Mouse (Mus musculus) 416B (cell line): Measurements from ENCODE around the gene Gm49361.
"Not testable (repeated sequence)": the region's sequence is repeated elsewhere in the genome, so short reads cannot be mapped to it uniquely, and the experiment has no call there.

Experiments
- DNase-seq: peaks from one replicate; pipeline ENCODE4 v3.0.0; 2011; ENCODE audit warnings: low read depth

Gm49361 gene

DNA sequence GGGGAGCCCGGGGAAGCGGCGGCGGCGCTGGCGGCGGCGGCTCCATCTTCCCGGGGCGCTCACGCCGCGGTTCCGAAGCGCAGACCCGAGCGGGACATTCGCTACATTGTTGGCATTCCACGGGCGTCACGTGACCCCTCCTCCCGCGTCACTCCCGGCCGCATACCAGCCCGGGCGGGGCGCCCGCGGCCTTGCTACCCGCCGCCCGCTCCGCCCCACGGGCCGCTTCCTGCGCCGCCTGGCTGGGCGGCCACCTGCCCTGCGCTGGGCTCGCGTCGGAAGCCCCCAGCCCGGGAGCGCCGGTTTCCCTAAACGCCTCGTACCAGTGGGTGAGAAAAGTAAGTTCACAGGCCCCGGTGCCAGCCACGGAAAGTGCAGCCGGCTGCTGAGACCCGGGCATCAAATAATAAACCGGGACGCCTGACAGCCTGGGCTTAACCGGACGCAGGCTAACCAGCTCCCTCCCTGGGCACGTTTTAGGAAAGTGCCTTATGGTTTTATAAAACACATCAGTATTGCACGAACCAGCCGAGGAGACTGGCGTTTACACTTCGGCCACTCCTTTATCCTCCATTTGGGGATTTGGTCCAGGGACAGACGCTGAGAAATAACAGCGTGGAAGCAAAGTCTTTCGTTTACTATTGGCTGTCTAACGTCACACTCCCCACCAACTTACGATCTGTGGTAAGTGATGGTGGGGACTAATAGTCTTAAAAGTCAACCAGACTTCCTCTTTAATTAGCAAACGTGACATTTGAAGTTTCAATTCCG lies at the start of gene Gm49361:
TSS of gene Gm49361 (minus strand) at position 103 of the 771 bp plus-strand sequence.
- peak; percentile 67 for DNase-seq

DNA sequence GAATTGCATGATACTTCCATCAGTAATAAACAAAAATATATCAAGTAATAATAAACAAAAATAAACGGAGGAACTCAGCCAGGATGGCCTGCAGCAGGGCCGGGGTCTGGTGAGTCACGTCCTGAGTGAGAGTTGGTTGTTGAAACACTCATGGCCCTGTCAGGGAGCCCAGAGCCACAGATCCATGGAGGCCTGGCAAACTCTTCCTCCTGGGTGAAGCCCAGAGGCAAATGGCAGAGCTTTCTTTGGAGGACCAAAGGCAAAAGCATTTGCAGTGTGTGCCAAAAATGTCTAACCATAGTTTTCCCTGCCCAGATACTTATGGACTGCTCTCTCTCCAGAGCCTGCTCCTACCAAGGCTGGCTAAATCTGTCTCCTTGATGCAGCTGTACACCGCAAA lies 45.3 kb upstream of the Gm49361 start:
- DNase-seq = no peak

DNA sequence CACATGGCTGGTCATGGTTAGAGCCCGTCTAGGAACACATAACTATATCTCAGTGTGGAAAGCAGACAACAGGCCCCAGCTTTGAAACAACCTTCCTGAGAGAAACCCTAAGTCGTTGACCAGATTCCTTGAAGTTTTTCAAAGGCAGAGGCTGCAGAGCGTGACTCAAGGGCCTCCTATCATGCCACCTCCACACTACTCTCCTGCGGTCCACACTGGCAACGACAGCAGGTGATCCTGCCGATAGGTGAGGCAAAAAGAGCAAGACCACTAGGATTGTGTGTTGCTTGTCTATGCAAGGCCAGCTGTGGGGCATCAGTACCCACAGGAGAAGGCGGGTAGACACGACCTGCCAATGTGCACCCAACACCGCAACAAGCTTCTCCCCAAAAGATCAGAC lies 43.9 kb upstream of the Gm49361 start:
- no peak for DNase-seq

DNA sequence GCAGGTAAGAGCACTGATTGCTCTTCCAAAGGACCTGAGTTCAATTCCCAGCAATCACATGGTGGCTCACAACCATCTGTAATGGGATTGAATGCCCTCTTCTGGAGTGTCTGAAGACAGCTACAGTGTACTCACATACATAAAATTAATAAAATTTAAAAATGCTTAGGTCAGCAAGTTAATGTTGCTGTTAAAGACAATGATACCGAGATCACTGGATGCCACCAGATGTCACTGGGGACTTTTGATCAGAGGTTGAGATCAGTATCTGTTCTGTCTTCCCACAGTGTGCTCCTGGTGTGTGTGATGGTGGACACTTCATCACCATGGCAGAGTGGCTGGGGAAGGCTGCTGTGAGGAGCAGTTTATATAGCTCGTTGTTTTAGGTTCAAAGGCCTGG lies 43.4 kb upstream of the Gm49361 start:
- DNase-seq = no peak

DNA sequence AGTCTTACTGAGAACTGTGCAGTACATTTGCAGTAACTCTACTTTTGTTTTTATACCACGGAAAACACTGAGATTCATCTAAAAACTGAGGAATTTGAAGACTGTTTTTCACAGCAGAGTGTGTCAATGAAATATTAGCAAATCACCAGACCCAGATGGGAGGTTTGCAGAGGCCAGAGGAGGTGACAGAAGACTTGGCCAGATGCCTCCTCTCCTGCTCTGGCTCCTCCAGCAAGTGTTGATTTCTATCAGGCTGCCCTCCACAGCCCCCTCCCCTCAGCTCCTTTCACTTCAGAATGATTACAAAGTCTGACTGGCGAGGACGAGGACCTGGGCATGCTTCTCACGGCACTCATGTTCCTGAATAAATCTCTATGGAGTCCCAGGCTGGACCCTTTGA lies 41.5 kb upstream of the Gm49361 start:
- DNase-seq = no peak

DNA sequence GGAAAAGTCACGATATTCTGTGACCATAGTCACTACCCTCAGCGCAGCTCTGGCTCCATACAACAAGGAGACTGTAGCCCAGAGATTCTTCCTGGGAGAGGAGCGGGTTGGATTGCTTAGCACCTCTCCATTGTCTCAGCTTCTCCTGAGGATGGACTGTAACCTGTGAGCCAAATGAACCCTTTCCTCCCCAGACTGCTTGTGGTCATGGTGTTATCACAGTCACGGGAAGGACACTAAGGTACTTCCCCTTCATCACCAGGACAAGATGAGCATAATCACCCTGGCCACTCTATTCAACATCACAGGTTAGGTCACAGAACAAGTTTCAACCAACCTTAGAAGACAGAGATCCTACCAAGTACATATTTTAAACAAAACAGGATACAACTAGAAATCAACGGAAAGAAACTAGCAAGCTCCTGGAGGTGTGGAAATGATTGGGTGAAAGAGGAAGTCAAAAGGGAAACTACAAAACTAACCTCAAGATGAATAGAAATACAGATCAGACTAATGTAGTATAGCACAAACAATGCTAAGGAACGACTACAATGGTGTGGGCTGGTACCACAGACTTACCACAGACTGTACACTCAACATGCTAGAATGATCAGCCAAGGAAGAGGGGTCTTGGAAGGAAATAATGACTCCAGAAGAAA lies 26.4 kb upstream of the Gm49361 start:
- peak; percentile 62 for DNase-seq

DNA sequence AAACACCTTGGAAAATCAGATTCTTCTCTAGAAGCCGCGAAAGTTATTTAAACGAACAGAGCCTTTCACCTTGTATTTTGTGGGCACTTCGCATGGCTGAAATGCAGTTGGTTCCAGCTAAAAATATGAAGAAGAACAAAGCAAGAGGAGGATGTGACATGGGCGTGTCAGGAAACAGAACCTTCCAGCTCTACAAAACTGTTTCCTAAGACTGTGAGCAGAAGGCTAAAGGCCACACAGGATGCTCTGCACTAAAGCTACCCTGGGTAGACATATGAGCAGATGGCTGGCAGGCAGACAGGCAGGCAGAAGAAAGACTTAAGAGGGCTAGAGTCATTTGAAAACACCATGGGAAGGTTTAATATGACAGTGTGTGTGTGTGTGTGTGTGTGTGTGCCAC lies 23.2 kb upstream of the Gm49361 start:
- peak; percentile 78 for DNase-seq

DNA sequence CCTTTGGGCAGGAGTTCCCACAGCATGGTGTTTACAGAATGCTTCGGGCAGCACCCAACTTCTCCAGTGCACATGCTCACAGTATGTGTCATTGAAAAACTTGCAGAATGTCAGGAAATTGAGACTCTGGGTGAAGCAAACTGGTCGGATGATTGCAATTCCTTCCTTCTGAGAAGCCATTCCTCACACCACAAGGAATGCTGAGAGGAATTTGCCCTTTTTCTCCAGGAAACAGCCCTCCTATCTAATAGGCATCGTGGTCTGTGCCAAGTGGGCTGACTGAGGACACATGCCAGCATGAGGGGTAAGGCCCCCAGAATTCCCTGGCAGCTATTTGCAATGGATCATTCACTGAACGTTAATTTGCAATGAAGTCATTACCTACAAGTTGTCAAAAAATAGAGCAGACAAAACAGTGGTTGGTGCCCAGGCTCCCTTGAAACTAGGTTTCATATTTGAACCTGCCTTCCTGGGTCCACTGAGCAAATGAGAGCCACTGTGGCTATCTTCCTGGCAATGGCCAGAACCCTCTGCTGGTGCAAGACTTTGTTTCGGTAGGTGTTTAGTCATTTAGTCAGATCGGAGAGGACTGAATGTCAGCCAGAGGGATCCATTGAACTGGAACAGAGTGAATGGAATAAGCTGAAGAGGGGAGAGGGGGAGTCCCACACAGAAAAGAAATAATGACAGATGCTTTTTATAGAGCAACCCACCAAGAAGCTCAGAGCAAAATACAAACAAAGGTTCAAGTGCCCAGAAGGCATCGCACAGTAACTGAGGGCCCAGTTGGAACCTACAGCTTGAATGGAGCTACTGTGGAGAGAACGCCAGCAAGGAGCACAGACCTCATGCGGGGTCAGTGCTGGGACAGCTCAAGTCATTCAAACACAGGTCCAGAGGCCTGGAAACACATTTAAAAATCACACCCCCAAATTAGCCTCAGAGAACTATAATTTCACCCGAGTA lies 14.8 kb upstream of the Gm49361 start:
- no peak for DNase-seq

DNA sequence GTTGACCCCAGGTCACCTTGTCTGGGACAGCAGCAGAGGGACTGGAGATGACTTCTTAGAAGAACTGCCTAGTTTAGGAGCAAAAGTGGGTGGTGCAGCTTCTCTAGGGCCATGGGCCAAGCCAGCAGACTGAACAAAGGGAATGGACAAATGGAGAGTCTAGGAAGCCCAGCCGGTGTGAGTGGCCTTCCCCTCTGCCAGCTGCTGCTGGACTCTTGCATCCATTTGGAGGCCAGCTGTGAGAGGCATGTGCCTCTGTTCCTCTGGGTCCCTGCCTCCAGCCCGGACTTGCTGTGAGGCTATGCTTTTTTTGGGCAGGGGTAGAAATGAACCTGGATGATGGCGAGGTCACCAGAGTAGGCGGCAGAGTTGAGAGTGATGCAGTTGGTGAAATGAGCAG lies 12.3 kb upstream of the Gm49361 start, which contains the start of gene Lats2:
TSS of gene Lats2 (minus strand) at position 152 of the 400 bp plus-strand sequence.
- DNase-seq = no peak

DNA sequence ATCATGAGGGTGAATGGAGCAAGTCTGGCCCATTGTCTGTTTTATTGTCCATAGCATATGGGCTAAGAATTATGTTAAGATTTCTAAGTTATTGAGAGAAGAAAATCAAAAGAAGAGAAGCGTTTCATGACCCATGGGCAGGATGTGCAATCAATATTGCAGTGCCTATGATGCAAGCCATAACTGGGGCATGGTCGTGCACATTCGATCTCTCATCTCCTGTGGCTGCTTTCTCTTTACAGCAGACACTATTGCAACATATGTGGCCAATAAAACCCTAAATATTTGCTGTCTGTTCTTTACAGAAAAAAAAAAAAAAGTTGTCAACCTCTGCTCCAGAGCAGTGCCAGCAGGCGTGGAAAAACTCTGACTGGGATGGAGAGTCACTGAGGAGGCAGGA lies 10.2 kb upstream of the Gm49361 start:
- peak; percentile 53 for DNase-seq

DNA sequence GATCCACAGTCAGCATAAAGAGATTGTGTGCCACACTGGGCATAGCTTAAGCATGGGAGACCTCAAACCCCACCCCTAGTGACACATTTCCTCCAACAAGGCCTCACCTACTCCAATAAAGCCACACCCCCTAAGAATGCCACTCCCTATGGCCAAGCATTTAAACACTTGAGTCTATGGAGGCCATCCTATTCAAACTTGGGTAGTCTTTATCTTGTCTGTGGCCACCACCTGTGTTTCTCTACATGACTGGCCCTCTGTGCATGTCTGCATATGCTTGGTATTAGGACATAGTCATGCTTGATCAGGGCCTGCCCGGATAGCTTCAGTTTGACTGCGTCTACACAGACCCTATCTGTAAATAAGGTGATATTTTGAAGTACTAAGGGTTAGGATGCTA lies 9.8 kb upstream of the Gm49361 start:
- DNase-seq = peak; percentile 15

DNA sequence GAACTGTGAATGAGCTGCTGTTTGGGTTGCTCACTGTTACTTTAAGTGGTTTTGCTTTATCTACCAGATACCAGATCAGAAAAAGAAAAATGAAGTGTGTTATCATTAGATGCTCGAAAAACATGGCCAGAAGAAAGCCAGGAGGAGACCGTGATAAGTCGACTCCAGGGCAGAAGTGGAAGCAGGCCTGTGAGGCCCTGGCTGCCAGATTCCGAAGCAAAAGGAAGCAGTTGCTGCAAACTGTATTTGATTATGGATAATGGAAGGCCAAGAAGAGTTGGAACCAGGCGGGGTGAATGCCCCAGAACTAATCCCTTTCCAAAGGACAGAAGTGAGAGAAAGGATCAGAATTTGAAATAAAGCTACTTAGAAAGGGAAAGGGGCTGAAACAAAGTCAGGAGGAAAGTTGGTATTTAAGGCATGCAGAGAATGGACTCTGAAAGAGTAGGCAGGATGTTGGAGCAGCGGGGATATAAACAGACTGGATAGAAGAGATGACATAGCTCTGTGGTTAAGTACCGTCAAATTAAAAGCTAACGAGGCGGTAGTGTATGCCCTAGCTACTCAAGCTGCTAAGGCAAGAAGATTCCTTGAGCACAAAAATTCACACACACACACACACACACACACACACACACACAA lies 7.6 kb upstream of the Gm49361 start:
- no peak for DNase-seq

DNA sequence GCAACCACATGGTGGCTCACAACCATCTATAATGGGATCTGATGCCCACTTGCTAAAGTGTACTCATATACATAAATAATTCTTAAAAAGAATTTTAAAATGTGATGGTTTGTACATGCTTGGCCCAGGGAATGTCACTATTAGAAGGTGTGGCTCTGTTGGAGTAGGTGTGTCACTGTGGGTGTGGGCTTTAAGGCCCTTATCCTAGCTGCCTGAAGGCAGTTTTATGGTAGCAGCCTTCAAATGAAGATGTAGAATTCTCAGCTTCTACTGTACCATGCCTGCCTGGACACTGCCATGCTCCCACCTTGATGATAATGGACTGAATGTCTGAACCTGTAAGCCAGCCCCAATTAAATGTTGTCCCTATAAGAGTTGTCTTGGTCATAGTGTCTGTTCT lies 5.1 kb upstream of the Gm49361 start:
- DNase-seq = not testable (repeated sequence)

DNA sequence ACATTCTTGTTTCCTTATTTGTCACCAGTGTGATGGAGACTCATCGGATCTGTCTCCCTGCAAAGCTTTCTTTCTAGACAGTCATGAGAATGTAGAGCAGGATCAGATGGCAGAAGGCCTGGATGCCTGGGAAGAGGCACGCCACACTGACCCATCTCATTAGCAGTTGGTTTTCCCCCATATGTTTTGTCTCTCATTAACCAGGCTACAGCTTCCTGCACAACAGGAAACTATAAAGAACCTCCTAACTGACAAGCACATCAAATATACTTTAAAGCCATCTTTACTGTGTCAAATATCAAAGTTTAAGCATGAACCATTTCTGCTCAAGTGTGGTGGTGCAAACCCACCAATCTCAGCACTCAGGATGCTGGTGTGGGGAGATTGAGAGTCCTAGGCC lies 3.6 kb upstream of the Gm49361 start:
- no peak for DNase-seq

DNA sequence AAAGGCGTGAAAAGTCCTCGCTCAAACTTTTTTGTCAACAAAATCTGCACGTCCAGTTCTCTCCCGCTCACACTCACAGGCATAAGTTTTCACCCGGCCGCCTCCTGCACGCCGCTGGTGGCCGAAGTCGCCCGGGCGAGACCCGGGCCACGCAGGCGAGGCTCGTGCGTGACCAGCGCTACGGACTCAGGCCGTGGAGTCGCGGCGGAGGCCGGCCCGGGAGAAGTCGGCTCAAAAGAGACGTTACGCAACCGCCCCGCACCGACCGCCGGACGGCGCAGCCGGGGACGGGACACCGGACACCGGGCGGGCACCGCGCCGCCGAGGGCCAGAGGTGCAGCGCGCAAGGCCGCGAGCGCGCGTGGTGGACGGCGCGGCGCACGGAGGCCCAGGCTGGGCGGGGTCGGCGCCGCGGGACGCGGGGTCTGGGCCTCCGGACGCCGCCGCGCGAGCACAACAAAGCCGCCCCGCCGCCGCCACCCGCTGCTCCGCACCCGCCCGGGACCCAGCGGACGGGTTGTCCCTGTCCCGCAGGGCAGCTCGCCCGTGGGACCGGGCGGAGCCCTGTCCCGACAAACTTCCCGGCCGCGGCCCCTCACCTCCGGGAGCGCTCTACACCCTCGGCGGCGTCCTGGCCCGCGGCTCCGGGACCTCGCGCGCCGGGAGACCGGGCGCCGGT lies 473 bp downstream of the Gm49361 start:
- DNase-seq = no peak

DNA sequence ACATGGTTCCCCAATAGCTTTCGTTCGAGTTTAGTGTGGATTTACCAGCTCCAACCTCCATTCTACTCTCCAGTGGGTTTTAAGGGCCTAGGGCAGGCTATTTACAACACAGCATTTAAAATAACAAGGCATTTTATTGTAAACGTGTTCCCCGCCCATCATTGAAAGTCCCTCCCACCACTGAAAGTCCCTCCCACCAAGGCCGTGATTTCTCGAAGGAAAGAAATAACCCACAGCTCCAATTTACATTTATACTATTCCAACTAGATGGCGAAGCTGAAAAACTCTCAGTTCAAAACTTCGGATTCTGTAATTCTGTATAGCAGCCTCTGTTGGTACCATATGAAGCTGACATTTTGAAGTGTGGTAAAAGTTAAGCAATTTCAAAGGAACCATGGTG lies 1.4 kb downstream of the Gm49361 start:
- no peak for DNase-seq

DNA sequence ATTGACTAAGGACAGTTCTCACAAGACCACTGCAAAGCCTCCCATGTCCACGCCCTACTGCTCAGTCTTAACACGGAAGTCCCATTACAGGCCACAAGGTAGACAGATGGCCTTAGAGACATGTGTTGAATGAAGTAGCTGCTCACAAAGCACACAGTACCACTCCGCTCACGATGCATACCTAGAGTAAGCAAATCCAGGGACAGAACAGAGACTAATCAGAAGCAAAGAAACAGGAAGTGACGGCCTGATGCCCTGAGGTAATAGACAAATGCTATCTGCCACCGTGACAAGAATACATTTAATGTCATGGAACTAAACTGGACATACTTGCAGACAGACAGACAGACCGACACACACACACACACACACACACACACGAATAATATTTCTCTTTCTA lies 5.3 kb downstream of the Gm49361 start:
- DNase-seq = no peak

DNA sequence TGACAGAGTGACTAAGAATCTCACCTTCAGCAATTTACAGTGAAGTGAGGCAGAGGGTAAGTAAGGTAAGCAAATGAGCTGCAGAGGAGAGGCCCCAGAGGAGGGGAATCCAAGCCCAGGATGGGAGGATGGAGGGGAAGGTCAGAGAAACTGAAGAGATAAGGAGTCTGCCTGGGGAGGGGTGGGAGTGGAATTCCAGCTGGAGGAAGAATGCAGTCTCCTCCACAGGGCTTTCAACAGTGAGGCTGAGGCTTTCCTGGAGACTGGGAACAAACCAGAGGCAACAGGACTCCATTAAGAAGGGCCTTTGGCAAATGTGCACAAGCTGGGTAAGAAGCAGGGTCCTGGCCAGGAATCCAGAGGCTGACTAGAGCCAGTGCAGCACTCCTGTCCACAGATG lies 8.8 kb downstream of the Gm49361 start:
- DNase-seq = no peak

DNA sequence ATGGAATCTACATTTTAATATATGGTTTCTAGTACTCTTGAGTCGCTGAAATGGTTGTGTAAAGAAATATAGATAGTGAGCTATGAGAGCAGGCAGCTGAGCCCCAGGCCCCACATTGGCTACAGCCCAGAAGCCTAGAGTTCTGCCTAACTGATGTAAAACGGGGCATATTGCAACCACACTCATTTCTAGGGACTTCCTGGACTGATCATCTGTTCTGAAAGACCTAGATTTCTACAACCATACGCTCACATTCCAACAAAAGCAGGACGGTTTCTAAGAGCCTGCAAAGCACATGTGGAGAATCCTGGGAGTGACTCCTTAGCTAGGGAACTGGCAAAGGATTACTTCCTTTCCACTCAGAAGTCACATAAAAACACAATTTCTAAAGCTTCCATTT lies 9.8 kb downstream of the Gm49361 start:
- DNase-seq = no peak

DNA sequence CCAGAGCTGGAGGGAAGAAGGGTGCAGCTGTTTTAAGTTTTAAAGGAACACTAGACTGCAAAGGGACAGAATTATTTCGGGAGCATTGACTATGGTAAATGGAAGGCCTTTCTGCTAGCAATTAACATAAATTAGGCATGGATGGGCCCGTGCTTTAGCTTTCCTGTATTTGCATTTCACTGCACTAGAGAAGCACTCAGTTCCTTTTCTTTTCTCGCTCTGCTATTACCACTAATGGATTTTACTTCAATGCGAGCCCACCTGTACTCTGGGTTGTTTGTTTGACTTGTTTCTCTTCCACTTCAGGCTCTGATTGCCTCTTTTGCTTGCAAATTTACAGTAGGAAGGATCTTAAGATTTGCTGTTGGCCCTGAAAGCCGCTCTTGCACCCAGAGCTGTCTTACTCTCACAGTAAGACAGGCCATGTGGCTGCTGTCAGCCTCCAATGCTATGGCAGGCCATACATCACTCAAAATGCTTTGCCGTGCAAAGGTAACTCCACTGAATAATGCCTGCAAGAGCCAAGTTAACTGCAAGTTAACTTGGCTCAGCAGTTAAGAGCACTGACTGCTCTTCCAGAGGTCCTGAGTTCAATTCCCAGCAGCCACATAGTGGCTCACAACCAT lies 13.1 kb downstream of the Gm49361 start:
- no peak for DNase-seq

DNA sequence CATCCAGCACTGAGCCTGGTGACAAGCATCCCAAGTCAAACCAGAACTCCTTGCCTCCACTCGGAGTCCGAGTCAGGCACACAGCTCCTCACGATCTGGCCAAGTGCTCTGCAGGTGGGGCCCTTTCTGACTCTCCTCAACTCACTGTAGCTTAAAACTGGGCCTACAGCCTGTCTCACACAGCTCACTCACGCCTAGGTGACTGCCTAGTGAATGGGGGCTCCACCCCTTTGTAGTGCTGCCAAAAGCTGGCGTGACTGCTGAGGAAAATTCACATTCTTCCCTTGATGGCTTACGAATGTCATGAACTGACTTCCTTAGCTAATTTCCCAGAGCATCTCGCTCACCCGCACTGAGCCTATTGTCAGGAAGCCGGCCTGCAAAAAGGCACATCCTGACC lies 15.4 kb downstream of the Gm49361 start:
- no peak for DNase-seq
